Mouse (Mus musculus) layer of hippocampus, adult 11-12 months (tissue): ENCODE data around the gene Chst1.

Experiments used
- DNase-seq: peaks from one replicate; pipeline ENCODE4 v3.0.0; 2022; ENCODE audit warnings: low spot score

Gene Chst1

GRCm38 (mm10) chr2:92599487-92600347, at the start of gene Chst1:
Chst1 (plus strand) TSS chr2:92599707.
- no peak for DNase-seq

GRCm38 (mm10) chr2:92550051-92550450, 49.5 kb upstream of the Chst1 start:
- no peak for DNase-seq

GRCm38 (mm10) chr2:92554536-92554935, 45.0 kb upstream of the Chst1 start:
- DNase-seq: no peak

- DNase-seq: no peak
Measured at GRCm38 (mm10) chr2:92562930-92563329, 36.6 kb upstream of the Chst1 start.

- DNase-seq: no peak
Measured at GRCm38 (mm10) chr2:92570623-92571022, 28.9 kb upstream of the Chst1 start.

GRCm38 (mm10) chr2:92577824-92578223, 21.7 kb upstream of the Chst1 start:
- DNase-seq: peak; percentile 22

GRCm38 (mm10) chr2:92581302-92581701, 18.2 kb upstream of the Chst1 start:
- no peak for DNase-seq

- no peak for DNase-seq
Measured at GRCm38 (mm10) chr2:92582596-92582995, 16.9 kb upstream of the Chst1 start.

- no peak for DNase-seq
Measured at GRCm38 (mm10) chr2:92587806-92588205, 11.7 kb upstream of the Chst1 start.

GRCm38 (mm10) chr2:92594929-92595730, 4.4 kb upstream of the Chst1 start:
- DNase-seq: no peak

GRCm38 (mm10) chr2:92597291-92597690, 2.2 kb upstream of the Chst1 start:
- peak; percentile 76 for DNase-seq

- DNase-seq: no peak
Measured at GRCm38 (mm10) chr2:92598941-92599486, 493 bp upstream of the Chst1 start.

- DNase-seq: no peak
Measured at GRCm38 (mm10) chr2:92600348-92600670, 802 bp downstream of the Chst1 start.

- no peak for DNase-seq
Measured at GRCm38 (mm10) chr2:92601246-92601645, 1.7 kb downstream of the Chst1 start.

GRCm38 (mm10) chr2:92602073-92602472, 2.6 kb downstream of the Chst1 start:
- DNase-seq: no peak

GRCm38 (mm10) chr2:92603591-92603990, 4.1 kb downstream of the Chst1 start:
- no peak for DNase-seq

GRCm38 (mm10) chr2:92604565-92604964, 5.1 kb downstream of the Chst1 start:
- DNase-seq: no peak

GRCm38 (mm10) chr2:92605995-92606394, 6.5 kb downstream of the Chst1 start:
- DNase-seq: no peak

- no peak for DNase-seq
Measured at GRCm38 (mm10) chr2:92607153-92607552, 7.6 kb downstream of the Chst1 start.

- DNase-seq: no peak
Measured at GRCm38 (mm10) chr2:92607592-92607991, 8.1 kb downstream of the Chst1 start.

GRCm38 (mm10) chr2:92608013-92608619, 8.6 kb downstream of the Chst1 start:
- DNase-seq: no peak

- peak; percentile 88 for DNase-seq
Measured at GRCm38 (mm10) chr2:92608810-92609581, 9.5 kb downstream of the Chst1 start.
